Mouse (Mus musculus): Measurements from ENCODE around the gene Sh3tc1. TPM values are rescaled to one million over a fixed set of nuclear protein-coding genes. Genes with fewer than 3 reads are reported as not detected.

Sh3tc1 gene
- polyA plus RNA-seq, 1 experiment from 2014 or later: 7.3 TPM

- no peak overlapping the region for H3K4me2 ChIP-seq
- peaks cover 13% of the 10 kb centered on the region for H3K27me3 ChIP-seq
- H3K9ac ChIP-seq: no peak overlapping the region
- peak; percentile 59 for ATAC-seq (ENCODE audit: insufficient number of reproducible peaks, low FRiP score, low TSS enrichment, low read depth)
- no peaks in the 10 kb centered on the region for H3K9me3 ChIP-seq
- H3K4me3 ChIP-seq: no peak overlapping the region
- 38% methylated on average over 7 of the region's 7 CpGs for WGBS
- peaks cover 69% of the 10 kb centered on the region for H3K4me1 ChIP-seq
- peak overlapping the region; percentile 68 for H3K27ac ChIP-seq
- no peaks in the 10 kb centered on the region for H3K36me3 ChIP-seq
These were observed 66.7 kb downstream of the Sh3tc1 start for GRCm38 (mm10) chr5:35673086-35673485.

GRCm38 (mm10) chr5:35672581-35672980, 67.2 kb downstream of the Sh3tc1 start:
- H3K4me3 ChIP-seq: no peak overlapping the region
- H3K9ac ChIP-seq: no peak overlapping the region
- peaks cover 8% of the 10 kb centered on the region for H3K27me3 ChIP-seq
- peak overlapping the region; percentile 68 for H3K27ac ChIP-seq
- 70% methylated on average over 1 of the region's 1 CpGs for WGBS
- no peaks in the 10 kb centered on the region for H3K9me3 ChIP-seq
- no peaks in the 10 kb centered on the region for H3K36me3 ChIP-seq
- peaks cover 64% of the 10 kb centered on the region for H3K4me1 ChIP-seq
- ATAC-seq (ENCODE audit: insufficient number of reproducible peaks, low FRiP score, low TSS enrichment, low read depth): no peak
- no peak overlapping the region for H3K4me2 ChIP-seq

- ATAC-seq (ENCODE audit: insufficient number of reproducible peaks, low FRiP score, low TSS enrichment, low read depth): no peak
- Histone ChIP-seq H3K9ac (no peak overlapping the region), H3K4me1 (peaks cover 64% of the 10 kb centered on the region), H3K4me3 (no peak overlapping the region), H3K27me3 (no peaks in the 10 kb centered on the region), H3K36me3 (peaks cover 7% of the 10 kb centered on the region; the same call in 1 of the 2 replicates), H3K9me3 (no peaks in the 10 kb centered on the region), H3K27ac (peak overlapping the region; percentile 43), H3K4me2 (no peak overlapping the region)
- WGBS: 60% methylated on average over 9 of the region's 9 CpGs
These were observed 68.3 kb downstream of the Sh3tc1 start for GRCm38 (mm10) chr5:35671474-35671891.

- 30% methylated on average over 6 of the region's 6 CpGs for WGBS
- H3K27ac ChIP-seq: peak overlapping the region; percentile 61; the same call in 1 of the 2 replicates
These were observed 69.4 kb downstream of the Sh3tc1 start for GRCm38 (mm10) chr5:35670412-35670801.

GRCm38 (mm10) chr5:35669747-35670411, 69.9 kb downstream of the Sh3tc1 start:
- Histone ChIP-seq H3K36me3 (peaks cover 18% of the 10 kb centered on the region), H3K27me3 (no peaks in the 10 kb centered on the region), H3K9ac (no peak overlapping the region), H3K27ac (no peak overlapping the region), H3K4me3 (no peak overlapping the region), H3K4me1 (peaks cover 54% of the 10 kb centered on the region), H3K9me3 (no peaks in the 10 kb centered on the region; the same call in 1 of the 2 replicates), H3K4me2 (no peak overlapping the region)
- 11% methylated on average over 11 of the region's 11 CpGs for WGBS
- no peak for ATAC-seq (ENCODE audit: insufficient number of reproducible peaks, low FRiP score, low TSS enrichment, low read depth)

More at GRCm38 (mm10) chr5:35670412-35670801, 69.4 kb downstream of the Sh3tc1 start:
- H3K9ac ChIP-seq: no peak overlapping the region
- H3K9me3 ChIP-seq: no peaks in the 10 kb centered on the region; the same call in 1 of the 2 replicates
- ATAC-seq (ENCODE audit: insufficient number of reproducible peaks, low FRiP score, low TSS enrichment, low read depth): no peak
- H3K27me3 ChIP-seq: no peaks in the 10 kb centered on the region
- peaks cover 15% of the 10 kb centered on the region for H3K36me3 ChIP-seq
- no peak overlapping the region for H3K4me3 ChIP-seq
- H3K4me2 ChIP-seq: no peak overlapping the region
- H3K4me1 ChIP-seq: peaks cover 56% of the 10 kb centered on the region

- H3K4me2 ChIP-seq: no peak overlapping the region
- no peak overlapping the region for H3K4me3 ChIP-seq
- peaks cover 22% of the 10 kb centered on the region for H3K4me1 ChIP-seq
- no peak overlapping the region for H3K9ac ChIP-seq
- no peak for ATAC-seq (ENCODE audit: insufficient number of reproducible peaks, low FRiP score, low TSS enrichment, low read depth)
- H3K36me3 ChIP-seq: peaks cover 26% of the 10 kb centered on the region
- WGBS: 95% methylated on average over 7 of the region's 7 CpGs
- no peaks in the 10 kb centered on the region for H3K27me3 ChIP-seq
- no peak overlapping the region for H3K27ac ChIP-seq
- H3K9me3 ChIP-seq: no peaks in the 10 kb centered on the region; the same call in 1 of the 2 replicates
These were observed 73.6 kb downstream of the Sh3tc1 start for GRCm38 (mm10) chr5:35666152-35666551.

- no peak overlapping the region for H3K27ac ChIP-seq
- H3K27me3 ChIP-seq: no peaks in the 10 kb centered on the region
- ATAC-seq (ENCODE audit: insufficient number of reproducible peaks, low FRiP score, low TSS enrichment, low read depth): no peak
- no peak overlapping the region for H3K9ac ChIP-seq
- H3K4me3 ChIP-seq: no peak overlapping the region
- H3K36me3 ChIP-seq: peaks cover 23% of the 10 kb centered on the region
- no peak overlapping the region for H3K4me2 ChIP-seq
- no peaks in the 10 kb centered on the region for H3K4me1 ChIP-seq
- 75% methylated on average over 9 of the region's 9 CpGs for WGBS
- no peaks in the 10 kb centered on the region; the same call in 1 of the 2 replicates for H3K9me3 ChIP-seq
These were observed 77.7 kb downstream of the Sh3tc1 start for GRCm38 (mm10) chr5:35662021-35662545.

- no peak for ATAC-seq (ENCODE audit: insufficient number of reproducible peaks, low FRiP score, low TSS enrichment, low read depth)
- Histone ChIP-seq H3K9me3 (no peaks in the 10 kb centered on the region; the same call in 1 of the 2 replicates), H3K4me3 (no peak overlapping the region), H3K27me3 (no peaks in the 10 kb centered on the region), H3K4me2 (no peak overlapping the region), H3K27ac (no peak overlapping the region), H3K4me1 (no peaks in the 10 kb centered on the region), H3K9ac (no peak overlapping the region), H3K36me3 (peaks cover 18% of the 10 kb centered on the region)
- 73% methylated on average over 6 of the region's 6 CpGs for WGBS
These were observed 78.6 kb downstream of the Sh3tc1 start for GRCm38 (mm10) chr5:35661210-35661609.

- no peak for ATAC-seq (ENCODE audit: insufficient number of reproducible peaks, low FRiP score, low TSS enrichment, low read depth)
- 43% methylated on average over 3 of the region's 3 CpGs for WGBS
- Histone ChIP-seq H3K4me2 (no peak overlapping the region), H3K36me3 (peaks cover 8% of the 10 kb centered on the region; the same call in 1 of the 2 replicates), H3K4me3 (no peak overlapping the region), H3K4me1 (no peaks in the 10 kb centered on the region), H3K9ac (no peak overlapping the region), H3K27me3 (no peaks in the 10 kb centered on the region), H3K9me3 (no peaks in the 10 kb centered on the region), H3K27ac (no peak overlapping the region)
These were observed 80.3 kb downstream of the Sh3tc1 start for GRCm38 (mm10) chr5:35659503-35659902.

GRCm38 (mm10) chr5:35655753-35656485, 83.9 kb downstream of the Sh3tc1 start:
- WGBS: 88% methylated on average over 10 of the region's 10 CpGs
- H3K36me3 ChIP-seq: no peaks in the 10 kb centered on the region
- H3K27me3 ChIP-seq: no peaks in the 10 kb centered on the region
- no peaks in the 10 kb centered on the region for H3K9me3 ChIP-seq
- no peak for ATAC-seq (ENCODE audit: insufficient number of reproducible peaks, low FRiP score, low TSS enrichment, low read depth)
- no peak overlapping the region for H3K27ac ChIP-seq
- H3K4me2 ChIP-seq: no peak overlapping the region
- no peak overlapping the region for H3K4me3 ChIP-seq
- no peak overlapping the region for H3K9ac ChIP-seq
- H3K4me1 ChIP-seq: no peaks in the 10 kb centered on the region

- no peak for ATAC-seq (ENCODE audit: insufficient number of reproducible peaks, low FRiP score, low TSS enrichment, low read depth)
- H3K4me1 ChIP-seq: no peaks in the 10 kb centered on the region
- H3K27ac ChIP-seq: no peak overlapping the region
- no peaks in the 10 kb centered on the region for H3K9me3 ChIP-seq
- no peaks in the 10 kb centered on the region for H3K27me3 ChIP-seq
- H3K4me3 ChIP-seq: no peak overlapping the region
- WGBS: 72% methylated on average over 9 of the region's 9 CpGs
- no peaks in the 10 kb centered on the region for H3K36me3 ChIP-seq
- no peak overlapping the region for H3K4me2 ChIP-seq
- H3K9ac ChIP-seq: no peak overlapping the region
These were observed 85.9 kb downstream of the Sh3tc1 start for GRCm38 (mm10) chr5:35653743-35654395.
